In the genomic region with DNA sequence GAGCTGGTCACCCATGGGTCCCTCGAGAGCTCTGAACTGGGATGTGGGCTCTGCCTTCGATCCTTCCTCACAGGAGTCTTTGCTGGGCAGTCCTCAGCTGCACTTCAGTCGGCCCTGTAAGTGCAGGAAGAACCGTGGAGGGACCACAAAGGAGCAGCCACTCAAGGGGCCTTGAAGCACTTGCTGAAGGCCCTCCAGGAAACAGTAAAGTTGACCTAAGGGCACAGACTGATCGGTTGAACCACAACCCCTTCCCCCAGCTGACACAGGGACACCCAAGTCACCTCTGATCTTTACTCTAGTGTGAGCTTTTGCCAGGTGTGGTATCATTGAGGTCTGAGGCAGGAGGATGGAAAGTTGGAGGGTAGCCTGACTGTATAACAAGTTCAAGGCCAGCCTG, we compare ENCODE assay signal across 12 mouse cellular contexts.
"Had no signal": no experiment of that assay in that cellular context is flagged by ENCODE, and none has a peak within 500 bp of the region (broad histone marks: within the 10 kb centered on the region; RNA-seq: fewer than 3 reads in every experiment).

No protein-coding gene starts in this region.

- H3K4me1 ChIP-seq: midbrain, embryonic 15.5 days; neural tube, embryonic 12.5 days had no signal

- H3K36me3 ChIP-seq: limb, embryonic 12.5 days; midbrain, embryonic 15.5 days; neural tube, embryonic 12.5 days had no signal

- H3K4me3 ChIP-seq: layer of hippocampus, adult 2 months; limb, embryonic 12.5 days; midbrain, embryonic 15.5 days; neural tube, embryonic 12.5 days had no signal

- H3K27me3 ChIP-seq: midbrain, embryonic 15.5 days had no signal

- H3K27ac ChIP-seq: layer of hippocampus, adult 2 months; limb, embryonic 12.5 days; liver, embryonic 14.5 days; midbrain, embryonic 15.5 days; neural tube, embryonic 12.5 days had no signal

- DNase-seq: kidney, adult 18-20 months; kidney, postnatal 10 days; kidney, postnatal 4 days; liver; lung, adult 2 months; lung, postnatal 4 days; right cerebral cortex, postnatal 14 days had no signal
